Mouse (Mus musculus) brain, embryonic 14.5 days (tissue): ENCODE data around the gene Paqr8.

Source experiments
- CTCF ChIP-seq: fragments of 200-500 bp; IDR thresholded peaks from 2 replicates; pipeline ENCODE4 v1.5.1; 2012; ENCODE audit warnings: inconsistent platforms, mild to moderate bottlenecking, moderate library complexity, borderline replicate concordance; ENCODE audit not compliant: insufficient read depth, insufficient read length; ENCODE audit errors: extremely low read depth
- POLR2A ChIP-seq: fragments of 200-500 bp; IDR thresholded peaks from 2 replicates; pipeline ENCODE4 v1.6.1; 2012; ENCODE audit warnings: mild to moderate bottlenecking, inconsistent platforms, borderline replicate concordance; ENCODE audit not compliant: poor library complexity, insufficient read depth, insufficient read length, severe bottlenecking; ENCODE audit errors: extremely low read depth

DNA sequence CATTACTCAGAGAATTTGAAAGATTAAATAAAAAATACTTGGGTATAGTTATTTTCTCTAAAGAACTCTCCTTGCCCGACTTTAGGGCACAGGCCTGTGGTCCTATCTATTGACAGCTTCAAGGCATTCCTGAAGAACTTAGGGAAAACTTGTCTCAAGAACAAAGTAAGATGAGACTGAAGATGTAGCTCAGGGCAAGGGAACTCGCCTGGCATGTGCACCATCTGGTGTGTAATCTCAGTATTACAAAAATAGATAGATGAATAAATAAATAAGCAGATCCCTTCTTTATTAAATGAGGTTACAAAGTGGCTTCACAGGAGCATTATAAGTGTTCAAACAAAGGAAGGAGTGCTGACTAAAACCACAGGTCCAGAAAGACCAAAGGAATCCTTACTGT, 93.7 kb downstream of the Paqr8 start:
- TF ChIP-seq CTCF, result peak; percentile 22; the same call in 1 of the 2 replicates
- TF ChIP-seq POLR2A, result no peak
